Mouse (Mus musculus): ENCODE results near the gene Tex2. TPM values are rescaled to one million over a fixed set of nuclear protein-coding genes. Genes with fewer than 3 reads are reported as not detected.
"Not testable (repeated sequence)": the region's sequence is repeated elsewhere in the genome, so short reads cannot be mapped to it uniquely, and the experiment has no call there.

Gene Tex2
- polyA plus RNA-seq, 1 experiment from 2014 or later = 24.0 TPM

DNA sequence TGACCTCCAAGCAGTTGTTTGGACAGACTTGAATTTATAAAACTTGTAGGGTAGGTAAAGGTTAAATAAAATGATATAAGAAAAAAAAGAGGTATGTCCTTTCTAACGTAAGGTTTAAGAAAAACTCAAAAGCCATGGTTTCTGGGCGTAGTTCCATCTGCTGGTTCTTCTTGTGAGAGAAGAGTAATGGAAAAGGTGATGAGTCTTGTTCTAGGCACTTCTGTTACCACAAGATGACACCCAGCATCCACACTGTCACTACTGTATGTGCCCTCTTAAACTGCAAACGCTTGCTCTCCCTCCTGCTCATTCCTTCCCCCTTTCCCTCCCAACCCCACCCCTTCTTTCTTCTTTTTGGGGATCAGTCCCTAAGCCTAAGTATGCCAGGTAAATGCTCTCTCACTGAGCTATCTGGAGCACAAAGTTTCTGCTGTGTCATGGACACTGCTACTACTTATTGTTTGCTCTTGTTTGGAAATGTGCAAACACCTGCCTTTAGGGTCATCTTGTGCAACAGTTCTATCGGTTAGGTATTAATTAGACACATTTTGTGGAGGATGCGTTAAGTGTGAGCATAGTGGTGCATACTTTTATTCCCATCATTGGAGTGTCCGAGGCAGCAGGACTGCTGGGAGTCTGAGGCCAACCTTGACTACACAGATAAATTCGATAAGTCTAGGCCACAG lies 120.1 kb downstream of the Tex2 start:
- Histone ChIP-seq H3K4me1 (replicated peaks) (no peaks in the 10 kb centered on the region), H3K9me3 (no peaks in the 10 kb centered on the region), H3K27ac (replicated peaks) (no peak overlapping the region), H3K4me3 (no peak overlapping the region), H3K9ac (no peak overlapping the region), H3K36me3 (no peaks in the 10 kb centered on the region), H3K27me3 (no peaks in the 10 kb centered on the region), H3K4me2 (no peak overlapping the region)
- ATAC-seq (ENCODE audit: low read depth) = no peak
- WGBS = 80% methylated on average over 7 of the region's 7 CpGs

DNA sequence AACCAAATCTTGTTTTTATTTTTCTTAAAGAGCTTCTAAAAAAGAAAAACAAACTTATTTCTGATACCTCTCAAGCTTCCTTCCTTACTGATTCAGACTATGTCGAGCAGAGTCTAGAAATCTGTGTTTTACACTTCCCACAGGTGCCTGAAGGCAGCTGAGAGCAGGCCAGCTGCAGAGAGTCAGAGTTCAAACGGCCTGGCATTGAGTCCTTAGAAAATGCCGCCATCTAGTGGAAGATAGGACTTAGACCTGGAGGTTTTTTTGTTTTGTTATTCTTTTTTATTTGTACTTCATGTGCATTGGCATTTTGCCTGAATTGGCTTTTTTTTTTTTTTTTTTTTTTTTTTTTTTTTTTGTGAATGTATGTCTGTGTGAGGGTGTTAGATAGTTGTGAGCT lies 121.8 kb downstream of the Tex2 start:
- Histone ChIP-seq H3K4me2 (no peak overlapping the region), H3K9me3 (no peaks in the 10 kb centered on the region), H3K27me3 (no peaks in the 10 kb centered on the region), H3K27ac (replicated peaks) (no peak overlapping the region), H3K4me1 (replicated peaks) (peaks cover 5% of the 10 kb centered on the region), H3K36me3 (no peaks in the 10 kb centered on the region), H3K9ac (no peak overlapping the region), H3K4me3 (no peak overlapping the region)
- WGBS = 2% methylated on average over 3 of the region's 3 CpGs
- ATAC-seq (ENCODE audit: low read depth) = no peak

DNA sequence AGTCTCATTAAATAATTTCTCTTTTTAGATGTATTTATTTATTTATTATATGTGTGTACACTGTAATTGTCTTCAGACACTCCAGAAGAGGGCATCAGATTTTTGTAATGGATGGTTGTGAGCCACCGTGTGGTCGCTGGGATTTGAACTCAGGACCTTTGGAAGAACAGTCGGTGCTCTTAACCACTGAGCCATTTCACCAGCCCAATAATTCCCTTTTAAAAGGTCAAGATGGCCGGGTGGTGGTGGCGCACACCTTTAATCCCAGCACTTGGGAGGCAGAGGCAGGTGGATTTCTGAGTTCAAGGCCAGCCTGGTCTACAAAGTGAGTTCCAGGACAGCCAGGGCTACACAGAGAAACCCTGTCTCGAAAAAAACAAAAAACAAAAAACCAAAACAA lies 122.6 kb downstream of the Tex2 start:
- H3K4me2 ChIP-seq; H3K9me3 ChIP-seq; H3K27ac ChIP-seq (replicated peaks); H3K9ac ChIP-seq; H3K4me3 ChIP-seq; H3K36me3 ChIP-seq; H3K27me3 ChIP-seq; ATAC-seq (ENCODE audit: low read depth): not testable (repeated sequence)
- H3K4me1 ChIP-seq (replicated peaks) = peaks cover 13% of the 10 kb centered on the region
- 87% methylated on average over 6 of the region's 6 CpGs for WGBS

DNA sequence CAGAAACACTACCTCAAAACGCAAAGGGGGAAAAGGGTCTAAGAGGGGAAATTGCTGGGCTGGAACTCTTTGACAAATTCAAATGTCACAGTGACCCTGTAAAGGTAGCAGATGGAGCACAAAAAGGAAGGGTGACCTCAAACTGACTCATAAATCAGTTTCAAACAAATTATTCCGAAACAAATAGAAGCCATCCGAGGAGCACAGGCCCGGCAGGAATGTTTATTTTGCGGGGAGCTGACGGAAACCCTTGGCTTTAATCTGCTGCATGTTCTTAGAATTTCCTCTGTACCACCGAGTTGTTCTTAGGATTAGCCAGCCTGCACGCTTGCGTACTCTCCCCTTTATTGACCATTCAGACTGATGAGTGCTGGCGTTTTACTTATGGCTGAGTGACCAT lies 123.2 kb downstream of the Tex2 start:
- H3K9me3 ChIP-seq = no peaks in the 10 kb centered on the region
- H3K36me3 ChIP-seq = no peaks in the 10 kb centered on the region
- H3K27ac ChIP-seq (replicated peaks) = no peak overlapping the region
- peaks cover 16% of the 10 kb centered on the region for H3K4me1 ChIP-seq (replicated peaks)
- 47% methylated on average over 10 of the region's 10 CpGs for WGBS
- no peak overlapping the region for H3K4me3 ChIP-seq
- ATAC-seq (ENCODE audit: low read depth) = no peak
- no peaks in the 10 kb centered on the region for H3K27me3 ChIP-seq
- no peak overlapping the region for H3K9ac ChIP-seq
- H3K4me2 ChIP-seq = no peak overlapping the region

DNA sequence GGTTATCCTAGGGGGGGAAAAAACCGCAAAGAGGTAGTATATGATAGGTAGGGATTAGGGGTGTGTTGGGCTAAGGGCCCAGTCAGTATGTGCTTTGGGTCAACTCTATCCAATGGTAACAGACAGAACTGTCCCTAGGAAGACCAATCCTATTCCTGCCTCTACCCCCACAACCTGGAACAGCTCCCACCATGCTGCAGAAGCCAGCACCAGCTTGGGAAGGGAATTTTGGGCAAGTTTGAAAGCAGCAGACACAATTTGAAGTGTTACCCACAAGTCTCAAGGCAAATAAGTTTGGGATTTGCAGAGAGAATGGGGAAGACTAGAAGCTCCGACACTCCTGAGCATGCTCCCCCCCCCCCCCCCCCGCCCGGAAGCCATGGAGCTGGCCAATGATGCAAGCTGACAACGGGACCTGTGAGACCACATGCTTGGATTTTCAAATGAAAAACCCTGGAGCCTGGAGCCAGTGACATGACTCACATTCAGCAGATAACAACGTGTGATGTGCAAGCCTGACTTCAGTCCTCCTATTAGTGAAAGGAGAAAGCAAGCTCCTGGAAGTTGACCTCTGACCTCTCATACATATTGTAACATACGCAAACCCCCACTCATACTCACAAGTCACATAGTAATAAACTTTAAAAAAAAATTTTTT lies 124.1 kb downstream of the Tex2 start:
- ATAC-seq (ENCODE audit: low read depth) = no peak
- Histone ChIP-seq H3K4me3 (no peak overlapping the region), H3K36me3 (no peaks in the 10 kb centered on the region), H3K4me2 (no peak overlapping the region), H3K27ac (replicated peaks) (no peak overlapping the region), H3K27me3 (no peaks in the 10 kb centered on the region), H3K4me1 (replicated peaks) (peaks cover 16% of the 10 kb centered on the region), H3K9ac (no peak overlapping the region), H3K9me3 (no peaks in the 10 kb centered on the region)
- WGBS = 54% methylated on average over 7 of the region's 7 CpGs

DNA sequence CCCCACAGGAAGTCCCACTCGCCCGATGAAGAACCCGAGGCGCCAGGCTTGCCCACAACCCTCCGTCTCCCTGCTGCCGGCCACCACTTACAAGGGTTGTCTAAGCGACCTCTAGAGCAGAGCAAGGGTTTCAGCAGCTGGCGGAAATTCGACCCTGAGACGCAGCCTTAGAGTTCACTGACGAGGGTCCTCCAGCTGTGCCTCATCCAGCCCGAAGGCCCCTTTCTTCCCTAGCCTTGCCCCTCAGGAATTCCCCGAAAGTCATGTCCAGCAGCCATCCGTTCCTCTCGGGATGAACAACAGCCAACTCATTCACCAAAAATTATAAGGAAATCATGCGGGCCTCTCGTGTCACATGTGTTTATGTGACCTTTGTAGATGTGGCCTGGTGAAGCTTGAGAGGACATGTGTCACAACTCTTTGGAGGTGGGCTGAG lies 125.1 kb downstream of the Tex2 start:
- H3K9ac ChIP-seq = peak overlapping the region; percentile 49
- H3K27ac ChIP-seq (replicated peaks) = peak overlapping the region; percentile 20; the same call in 1 of the 2 replicates
- WGBS = 11% methylated on average over 17 of the region's 17 CpGs
- H3K4me1 ChIP-seq (replicated peaks) = peaks cover 16% of the 10 kb centered on the region
- H3K4me3 ChIP-seq = peak overlapping the region; percentile 94
- peak; percentile 60 for ATAC-seq (ENCODE audit: low read depth)
- no peaks in the 10 kb centered on the region for H3K36me3 ChIP-seq
- H3K27me3 ChIP-seq = no peaks in the 10 kb centered on the region
- H3K4me2 ChIP-seq = peak overlapping the region; percentile 91
- no peaks in the 10 kb centered on the region for H3K9me3 ChIP-seq

DNA sequence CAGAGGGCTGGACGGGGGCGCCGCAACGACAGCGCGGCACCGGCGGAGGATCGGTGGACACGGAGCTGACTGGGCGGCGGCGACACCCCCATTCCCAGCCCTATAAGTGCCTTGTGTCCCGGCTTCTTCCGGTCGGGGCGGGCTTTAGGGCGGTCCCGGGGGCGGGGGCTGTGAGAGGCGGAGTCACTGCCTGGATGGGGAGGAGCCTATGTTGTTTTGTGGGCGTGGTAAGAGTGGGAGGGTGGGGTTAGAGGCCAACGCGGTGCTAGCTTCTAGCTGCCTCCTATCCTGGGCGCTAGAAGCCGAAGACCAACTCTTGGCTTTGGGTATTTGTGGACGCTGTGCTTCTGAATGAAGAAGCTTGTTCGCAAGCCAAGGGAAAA lies 125.5 kb downstream of the Tex2 start, which contains the start of gene Ern1:
Gene Ern1 (minus strand): TSS at position 120 of the 383 bp plus-strand sequence.
- peak within 1 kb of the TSS; percentile 81 for H3K27ac ChIP-seq (replicated peaks)
- H3K4me3 ChIP-seq = peak within 1 kb of the TSS; percentile 94
- peak; percentile 97 for ATAC-seq (ENCODE audit: low read depth)

DNA sequence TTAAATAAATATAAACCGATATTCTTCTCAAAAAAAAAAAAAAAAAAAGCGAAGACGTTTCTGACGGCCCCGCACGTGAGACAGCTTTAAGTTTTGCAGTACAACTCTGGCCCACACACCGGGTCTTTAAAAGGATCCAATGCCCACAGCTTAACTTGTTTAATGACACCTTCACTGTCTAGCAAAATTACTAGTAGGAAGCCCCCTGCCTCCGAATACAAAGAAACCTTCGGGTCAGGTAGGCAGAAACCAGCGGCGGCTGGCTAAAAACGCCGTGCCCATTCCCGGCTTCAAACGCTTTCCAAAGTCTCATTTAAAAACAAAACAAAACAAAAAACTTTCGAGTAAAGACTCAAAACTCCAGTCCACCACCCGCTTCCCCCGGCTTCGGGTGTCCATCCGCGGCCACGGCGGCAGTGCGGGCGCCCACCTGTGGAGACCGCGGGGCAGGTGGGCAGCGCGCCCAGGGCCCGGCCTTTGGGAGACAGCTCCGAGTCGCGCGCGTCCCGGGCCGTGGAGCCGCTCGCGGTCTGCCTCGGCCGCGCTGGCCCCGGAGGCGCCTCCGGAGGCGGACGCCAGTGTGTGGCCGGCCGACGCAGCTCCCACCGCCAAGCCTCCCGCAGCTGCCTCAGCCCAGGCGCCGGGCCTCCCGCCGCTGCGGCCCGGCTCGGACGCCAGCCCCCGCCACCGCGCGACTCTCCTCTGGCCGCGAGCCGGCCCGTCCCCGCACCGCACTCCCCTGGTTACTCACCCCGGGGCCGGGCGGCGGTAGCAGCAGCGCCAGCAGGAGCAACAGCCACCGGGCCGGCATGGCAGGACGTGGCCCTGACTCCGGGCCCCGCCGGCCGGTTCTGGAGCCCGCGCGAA lies 126.1 kb downstream of the Tex2 start:
- Histone ChIP-seq H3K27me3 (no peaks in the 10 kb centered on the region), H3K27ac (replicated peaks) (peak overlapping the region; percentile 81), H3K36me3 (no peaks in the 10 kb centered on the region), H3K4me3 (peak overlapping the region; percentile 94), H3K9me3 (no peaks in the 10 kb centered on the region), H3K4me1 (replicated peaks) (peaks cover 16% of the 10 kb centered on the region), H3K4me2 (peak overlapping the region; percentile 91), H3K9ac (peak overlapping the region; percentile 88)
- peak; percentile 86 for ATAC-seq (ENCODE audit: low read depth)
- WGBS = 1% methylated on average over 44 of the region's 86 CpGs

More for the DNA sequence above, 125.5 kb downstream of the Tex2 start, which contains the start of gene Ern1:
- under 1% methylated on average over 18 of the region's 28 CpGs for WGBS
- Histone ChIP-seq H3K36me3 (no peaks in the 10 kb centered on the region), H3K4me1 (replicated peaks) (peaks cover 16% of the 10 kb centered on the region), H3K4me2 (peak within 1 kb of the TSS; percentile 91), H3K9ac (peak within 1 kb of the TSS; percentile 88), H3K27me3 (no peaks in the 10 kb centered on the region), H3K9me3 (no peaks in the 10 kb centered on the region)

DNA sequence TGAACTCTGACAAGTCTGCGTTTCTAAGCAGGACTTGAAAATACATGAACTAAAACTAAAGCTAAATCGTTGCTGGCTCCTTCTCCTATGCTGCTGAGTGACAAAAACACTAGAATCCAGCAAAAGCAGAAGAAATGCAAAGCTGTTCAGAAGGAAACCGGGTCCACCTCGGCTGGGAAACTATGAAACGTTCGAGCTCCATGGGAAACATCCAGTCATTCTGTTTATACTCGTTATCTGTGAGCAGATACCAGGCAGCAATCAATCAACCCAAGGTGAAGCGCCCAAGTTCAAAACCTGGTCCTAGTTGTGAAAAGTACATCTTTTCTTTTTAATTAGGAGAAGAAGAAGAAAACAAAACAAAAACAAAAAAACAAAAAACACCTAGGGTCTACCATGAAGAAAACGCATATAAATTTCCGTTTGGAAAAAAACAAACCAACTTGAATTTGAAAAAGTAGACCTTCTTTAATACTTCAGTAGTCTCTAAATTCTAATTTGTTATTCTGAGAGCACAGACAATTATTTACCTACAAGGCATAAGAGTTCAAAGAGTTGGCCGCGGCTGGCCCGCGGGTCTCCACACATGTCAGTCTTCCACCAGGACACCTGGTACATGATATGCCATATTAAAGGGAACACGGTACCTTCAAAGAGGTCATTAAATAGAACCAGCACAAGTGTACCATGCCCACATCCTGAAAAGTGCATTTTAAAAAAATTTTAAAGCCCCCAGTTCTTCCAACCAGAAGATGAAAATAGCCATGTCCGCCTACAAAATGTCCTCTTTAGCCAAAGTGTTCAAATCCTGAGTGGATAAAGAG lies 127.0 kb downstream of the Tex2 start:
- Histone ChIP-seq H3K4me2 (peak overlapping the region; percentile 91), H3K4me1 (replicated peaks) (peaks cover 16% of the 10 kb centered on the region), H3K9me3 (no peaks in the 10 kb centered on the region), H3K4me3 (peak overlapping the region; percentile 94), H3K27ac (replicated peaks) (no peak overlapping the region), H3K9ac (peak overlapping the region; percentile 88), H3K27me3 (no peaks in the 10 kb centered on the region), H3K36me3 (no peaks in the 10 kb centered on the region)
- no peak for ATAC-seq (ENCODE audit: low read depth)
- 57% methylated on average over 16 of the region's 16 CpGs for WGBS

DNA sequence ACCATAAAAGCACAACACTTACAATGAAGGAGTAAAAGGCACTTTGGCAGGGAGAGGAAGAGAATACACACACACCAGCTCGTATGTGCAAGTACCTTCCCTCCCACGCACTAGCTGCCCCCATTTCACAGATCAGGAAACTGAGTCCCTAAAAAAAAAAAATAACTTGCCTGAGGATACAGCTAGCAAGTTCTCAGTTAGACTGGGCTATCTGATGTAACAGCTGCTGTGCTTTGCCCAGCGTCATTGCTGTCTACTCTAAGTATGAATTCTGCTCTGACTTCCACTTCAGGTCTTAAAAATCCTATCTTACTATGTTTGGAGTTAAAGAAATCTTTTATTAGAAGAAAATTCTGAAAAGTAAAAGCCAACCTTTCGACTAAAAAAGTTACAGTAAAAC lies 127.6 kb downstream of the Tex2 start:
- no peak for ATAC-seq (ENCODE audit: low read depth)
- Histone ChIP-seq H3K27me3 (no peaks in the 10 kb centered on the region), H3K4me3 (0 out of 2 replicates have a peak overlapping the region, but pooled peaks have one; percentile 7), H3K36me3 (no peaks in the 10 kb centered on the region), H3K4me2 (no peak overlapping the region), H3K27ac (replicated peaks) (no peak overlapping the region), H3K4me1 (replicated peaks) (peaks cover 16% of the 10 kb centered on the region), H3K9ac (no peak overlapping the region), H3K9me3 (no peaks in the 10 kb centered on the region)
- 86% methylated on average over 4 of the region's 4 CpGs for WGBS

DNA sequence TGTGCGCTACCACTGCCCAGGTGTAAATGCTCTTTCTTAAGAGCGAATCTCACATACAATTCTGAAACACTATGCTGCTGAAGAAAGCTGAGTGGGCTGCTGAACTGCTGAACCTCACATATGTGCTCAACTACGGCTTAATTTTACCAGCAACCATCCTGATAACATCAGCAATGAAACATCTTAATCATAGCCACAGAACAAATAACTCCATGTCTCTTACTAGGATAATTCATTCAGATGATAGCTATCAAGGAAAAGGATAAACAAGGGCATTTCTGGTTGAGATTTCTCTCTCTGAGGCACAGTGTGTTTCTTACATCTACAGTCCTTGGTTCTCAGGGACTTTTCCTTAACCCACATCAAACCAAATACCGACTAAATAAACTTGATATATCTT lies 128.3 kb downstream of the Tex2 start:
- Histone ChIP-seq H3K4me1 (replicated peaks) (peaks cover 16% of the 10 kb centered on the region), H3K27me3 (no peaks in the 10 kb centered on the region), H3K4me2 (no peak overlapping the region), H3K27ac (replicated peaks) (no peak overlapping the region), H3K9me3 (no peaks in the 10 kb centered on the region), H3K9ac (no peak overlapping the region), H3K36me3 (no peaks in the 10 kb centered on the region), H3K4me3 (no peak overlapping the region)
- WGBS = 95% methylated on average over 4 of the region's 4 CpGs
- no peak for ATAC-seq (ENCODE audit: low read depth)

Measured in neural tube, embryonic 13.5 days (tissue).